Mouse (Mus musculus): ENCODE measurements around the gene Gm20870.
"Not testable (repeated sequence)": the region's sequence is repeated elsewhere in the genome, so short reads cannot be mapped to it uniquely, and the experiment has no call there.

Gm20870 gene

DNA sequence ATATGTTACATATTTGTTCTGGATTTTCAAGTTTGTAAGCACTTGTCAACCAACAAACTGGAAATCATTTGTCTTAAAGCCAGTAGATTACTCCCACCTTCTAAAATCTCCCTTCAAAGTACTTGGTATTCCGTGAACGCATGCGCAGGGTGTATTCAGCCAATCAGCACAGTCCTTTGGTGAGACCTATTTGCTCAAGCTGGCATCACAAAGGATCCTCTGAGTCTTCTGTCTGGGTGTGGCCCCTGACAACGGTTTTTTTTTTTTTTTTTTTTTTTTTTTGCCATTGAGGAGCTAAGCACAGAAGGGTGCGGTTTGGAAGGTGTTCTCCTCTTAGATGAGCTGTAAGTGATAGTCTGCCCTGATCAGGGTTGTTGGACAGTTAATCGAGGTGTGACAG lies at the start of gene Gm20870:
Gm20870 (plus strand) TSS at position 301 of the 400 bp plus-strand sequence.
- not testable (repeated sequence) for H3K36me3 ChIP-seq (ENCODE audit: insufficient read depth, low read length); H3K4me1 ChIP-seq (replicated peaks; ENCODE audit: low read depth, low read length); H3K27me3 ChIP-seq (ENCODE audit: insufficient read depth, low read length); H3K4me3 ChIP-seq (replicated peaks; ENCODE audit: low read length); H3K9me3 ChIP-seq (ENCODE audit: low read length)

Data from E14TG2a.4 (cell line).